Mouse (Mus musculus) A20 (cell line): Measurements from ENCODE around the gene Hoxd3.
A peak's percentile ranks its signal among the peaks of the same experiment; 100 is the strongest.

ENCODE experiments used
- DNase-seq: peaks from one replicate; pipeline ENCODE4 v3.0.0-alpha.2; 2011; ENCODE audit warnings: low read depth, low spot score

Gene Hoxd3

DNA sequence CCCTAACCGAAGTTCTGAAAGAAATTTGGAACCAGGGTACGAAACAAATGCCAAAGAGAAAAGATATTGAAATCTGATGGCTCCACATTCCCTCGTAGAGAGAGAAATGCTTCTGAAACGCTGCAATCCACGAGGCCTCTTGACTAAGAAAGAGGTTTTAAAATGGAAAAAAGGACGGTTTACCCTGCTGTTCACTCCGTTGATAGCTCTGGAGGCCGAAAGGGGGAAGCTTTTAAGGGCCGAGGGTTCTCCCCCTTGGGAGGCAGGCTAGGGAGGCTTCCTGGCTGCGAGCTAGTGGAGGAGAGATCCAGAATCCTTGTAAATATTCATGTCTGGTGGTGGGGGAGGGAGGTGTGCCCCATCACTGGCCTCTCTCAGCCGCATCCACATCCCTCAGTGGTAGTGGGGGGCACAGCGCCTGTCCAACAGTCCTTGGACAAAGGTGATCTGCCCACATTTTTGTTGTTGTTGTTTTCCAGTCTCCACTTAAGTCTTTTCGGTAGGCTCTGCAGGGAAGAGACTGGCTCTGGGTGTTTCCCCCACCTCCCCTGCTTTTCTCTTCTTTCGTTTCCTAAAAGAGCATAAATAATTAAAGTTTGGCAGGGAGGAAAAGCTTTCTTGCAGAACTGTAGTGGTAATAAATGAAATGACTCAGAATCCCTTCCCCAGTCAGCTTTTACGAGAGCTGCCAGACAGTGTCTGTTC lies 32.7 kb upstream of the Hoxd3 start, which contains the start of gene Hoxd11:
Hoxd11 (plus strand) TSS at position 667 of the 705 bp plus-strand sequence.
- DNase-seq, result no peak

DNA sequence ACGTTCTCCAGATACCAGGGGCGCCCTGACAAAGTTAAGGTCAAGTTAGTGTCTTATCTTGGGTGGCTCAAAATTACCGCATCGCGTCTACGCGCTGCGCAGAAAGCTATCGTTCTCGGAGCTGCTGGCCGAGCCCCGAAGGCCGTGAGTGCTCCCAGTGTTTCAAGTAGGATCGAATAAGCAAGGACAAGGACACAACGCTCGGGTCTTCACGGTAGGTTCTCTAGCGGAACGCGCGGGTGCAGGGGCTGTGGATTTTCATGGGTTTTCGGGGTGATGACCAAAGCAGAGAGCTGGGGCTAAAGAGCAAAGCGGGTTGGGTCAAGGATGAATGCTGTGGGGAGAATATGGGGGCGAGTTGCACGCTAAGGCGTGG lies 32.1 kb upstream of the Hoxd3 start:
- no peak for DNase-seq

DNA sequence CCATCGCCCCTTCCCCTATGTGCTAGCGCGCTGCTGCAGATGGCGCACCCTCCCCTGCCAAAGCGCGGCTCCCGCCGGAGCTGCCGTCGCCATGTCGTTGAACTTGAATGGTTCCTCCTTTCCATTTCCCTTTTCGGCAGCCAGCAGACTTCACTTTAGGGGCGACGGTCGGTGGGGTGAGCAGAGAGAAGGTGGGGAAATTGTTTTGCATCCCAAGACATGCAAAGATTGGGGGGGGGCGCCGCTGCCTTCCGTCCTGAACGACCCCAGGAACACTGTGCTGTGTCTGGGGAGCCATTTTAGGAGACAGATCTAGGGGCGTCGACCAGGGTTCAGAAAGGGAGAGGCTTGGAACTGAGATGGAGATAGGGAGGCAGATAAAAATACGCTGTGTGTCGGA lies 31.7 kb upstream of the Hoxd3 start:
- no peak for DNase-seq

DNA sequence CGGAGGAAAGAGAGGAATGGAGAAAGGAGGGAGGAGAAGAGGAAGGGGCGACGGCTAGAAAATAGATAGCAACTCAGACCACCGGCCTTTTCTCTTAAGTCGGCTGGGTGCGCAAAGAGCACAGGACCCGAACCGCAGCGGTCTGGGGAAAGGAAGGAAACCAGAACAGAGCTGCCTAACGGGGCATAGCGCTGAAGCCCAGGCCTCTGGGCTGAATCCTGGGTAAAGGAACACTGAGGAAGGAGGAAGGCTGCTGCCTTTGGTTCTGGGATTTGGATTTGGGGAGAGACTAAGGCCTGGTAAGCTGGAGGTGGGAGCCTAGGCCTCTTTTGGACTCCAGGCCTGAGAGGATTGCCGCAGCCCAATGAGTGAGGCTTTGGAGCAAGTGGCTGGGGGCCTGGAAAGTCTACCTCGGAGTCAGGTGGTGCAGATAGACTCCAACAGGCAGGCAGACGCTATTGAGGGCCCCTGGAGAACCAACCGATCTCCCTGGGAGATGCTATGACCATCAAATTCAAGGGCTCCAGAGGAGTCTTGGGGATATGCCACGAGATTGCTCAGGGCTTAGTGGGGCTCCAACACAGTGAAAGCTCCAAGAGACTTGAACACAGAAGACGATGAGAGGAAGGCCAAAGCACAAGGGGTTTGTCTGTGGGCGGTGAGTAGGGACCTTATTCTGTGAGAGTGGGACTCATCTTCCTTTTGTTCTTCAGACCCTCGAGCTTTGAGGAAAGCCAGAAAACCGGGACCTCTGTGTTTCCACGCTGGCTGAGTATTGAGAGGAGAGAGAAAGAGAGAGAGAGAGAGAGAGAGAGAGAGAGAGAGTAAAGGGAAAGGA lies 30.9 kb upstream of the Hoxd3 start:
- DNase-seq, result no peak

DNA sequence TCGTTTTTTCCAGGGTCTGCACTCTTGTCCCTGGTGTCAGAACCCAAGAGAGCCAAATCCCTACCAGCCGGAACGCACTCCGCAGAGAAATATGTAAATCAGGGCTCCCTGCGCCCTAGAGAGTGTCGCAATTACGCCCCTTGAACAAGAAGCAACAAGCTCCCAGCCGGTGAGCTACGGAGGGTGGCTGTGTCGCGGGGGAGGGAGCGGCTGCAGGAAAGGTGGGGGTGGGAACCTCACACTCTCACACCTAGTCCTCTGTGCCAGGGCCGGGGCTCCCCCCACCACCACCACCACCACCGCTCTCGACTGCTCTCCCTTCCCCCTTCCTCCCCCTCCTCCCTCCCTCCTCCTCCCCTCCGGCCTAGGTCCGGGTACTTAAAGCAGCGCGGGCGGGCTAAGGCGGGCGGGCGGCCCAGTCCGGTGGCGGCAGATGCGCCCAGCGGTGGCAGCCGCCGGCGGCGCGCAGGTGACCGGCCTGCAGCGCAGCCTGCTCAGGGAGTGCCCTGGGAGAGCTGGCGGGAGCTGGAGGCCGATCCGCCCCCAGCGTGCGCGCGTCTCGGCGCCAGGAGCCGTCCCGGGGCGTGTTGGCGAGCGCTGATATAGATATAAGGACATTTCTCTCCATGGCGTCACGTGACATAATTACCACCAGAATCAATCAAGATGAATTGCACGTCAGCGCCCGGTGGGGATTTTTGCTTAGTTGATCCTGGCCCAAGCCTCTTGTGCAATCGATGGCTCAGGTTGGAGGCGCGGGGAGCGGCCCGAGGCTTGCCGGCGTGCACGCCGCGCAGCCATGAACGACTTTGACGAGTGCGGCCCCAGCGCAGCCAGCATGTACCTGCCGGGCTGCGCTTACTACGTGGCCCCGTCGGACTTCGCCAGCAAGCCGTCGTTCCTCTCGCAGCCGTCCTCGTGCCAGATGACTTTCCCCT lies 29.9 kb upstream of the Hoxd3 start:
- DNase-seq, result no peak

DNA sequence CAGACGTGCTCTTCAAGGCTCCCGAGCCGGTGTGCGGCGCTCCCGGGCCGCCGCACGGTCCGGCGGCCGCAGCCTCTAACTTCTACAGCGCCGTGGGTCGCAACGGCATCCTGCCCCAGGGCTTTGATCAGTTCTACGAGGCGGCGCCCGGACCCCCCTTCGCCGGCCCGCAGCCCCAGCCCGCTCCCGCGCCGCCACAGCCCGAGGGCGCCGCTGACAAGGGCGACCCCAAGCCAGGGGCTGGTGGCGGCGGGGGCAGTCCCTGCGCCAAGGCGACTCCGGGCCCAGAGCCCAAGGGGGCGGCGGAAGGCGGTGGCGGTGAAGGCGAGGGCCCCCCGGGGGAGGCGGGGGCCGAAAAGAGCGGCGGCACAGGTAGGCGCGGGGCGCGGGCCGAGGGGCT lies 28.9 kb upstream of the Hoxd3 start:
- DNase-seq, result no peak

DNA sequence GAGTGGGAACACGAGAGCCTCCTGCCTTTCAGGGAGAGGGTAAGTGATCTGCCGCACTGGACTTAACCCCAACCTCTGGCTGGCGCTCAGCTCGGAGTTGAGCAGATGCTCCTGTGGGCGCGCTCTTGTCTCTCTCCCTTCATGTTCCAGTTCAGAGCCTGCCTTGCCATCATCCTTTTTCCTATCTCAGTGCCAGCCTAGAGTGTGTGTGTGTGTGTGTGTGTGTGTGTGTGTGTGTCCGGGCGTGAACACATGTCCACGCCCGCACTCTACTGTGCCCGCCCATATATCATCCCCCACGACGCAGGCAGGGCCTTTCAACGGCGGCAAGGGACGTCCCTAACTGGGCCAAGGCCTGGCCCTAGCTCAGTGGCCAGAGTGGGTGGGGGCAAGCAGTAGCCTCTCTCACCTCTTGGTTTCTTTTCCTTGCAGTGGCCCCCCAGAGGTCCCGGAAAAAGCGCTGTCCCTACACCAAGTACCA lies 28.2 kb upstream of the Hoxd3 start:
- DNase-seq, result no peak

DNA sequence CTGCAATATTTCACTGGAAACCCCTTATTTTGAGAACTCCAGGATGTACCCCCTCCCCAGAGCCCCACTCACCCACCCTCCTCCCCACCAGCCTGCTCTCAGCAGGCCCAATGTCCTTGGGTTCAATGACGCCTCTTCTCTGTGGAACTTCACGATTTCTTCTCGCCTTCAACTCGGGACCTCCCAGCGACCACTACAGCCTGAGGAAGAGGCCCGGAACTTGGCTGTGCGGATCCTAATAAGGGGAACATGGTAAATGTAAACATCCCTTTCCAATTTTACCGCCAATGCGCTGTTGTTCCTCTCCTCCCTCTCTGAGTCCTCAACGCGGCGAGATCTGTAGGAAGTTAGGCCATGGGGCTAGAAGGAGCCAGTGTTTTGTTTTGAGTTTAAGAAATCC lies 27.6 kb upstream of the Hoxd3 start:
- DNase-seq, result no peak

DNA sequence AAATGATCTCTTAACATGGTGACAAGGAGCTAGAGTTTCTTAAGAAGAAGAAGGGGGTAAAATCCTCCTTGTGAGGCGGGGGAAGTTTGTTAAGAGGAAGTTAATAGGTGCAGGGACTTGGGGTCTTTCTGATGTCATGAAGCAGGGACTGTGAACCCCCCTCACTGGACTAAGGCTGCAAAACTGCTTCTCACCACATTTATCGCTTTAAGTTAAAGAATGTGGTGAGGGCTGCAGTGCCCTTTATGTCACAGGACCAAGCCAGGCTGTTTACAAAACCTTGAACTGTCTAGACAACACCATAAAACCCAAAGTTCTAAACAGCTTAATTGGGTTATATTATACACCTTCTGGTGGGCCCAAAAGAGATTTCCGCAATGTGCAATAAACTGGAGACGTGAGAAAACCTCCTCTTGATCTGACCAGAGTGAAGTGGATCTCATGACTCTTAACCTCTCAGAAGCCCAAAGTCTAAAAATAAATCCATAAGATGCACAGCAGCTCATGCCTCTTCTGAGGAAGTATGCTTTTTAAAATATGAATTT lies 26.6 kb upstream of the Hoxd3 start:
- DNase-seq, result no peak

DNA sequence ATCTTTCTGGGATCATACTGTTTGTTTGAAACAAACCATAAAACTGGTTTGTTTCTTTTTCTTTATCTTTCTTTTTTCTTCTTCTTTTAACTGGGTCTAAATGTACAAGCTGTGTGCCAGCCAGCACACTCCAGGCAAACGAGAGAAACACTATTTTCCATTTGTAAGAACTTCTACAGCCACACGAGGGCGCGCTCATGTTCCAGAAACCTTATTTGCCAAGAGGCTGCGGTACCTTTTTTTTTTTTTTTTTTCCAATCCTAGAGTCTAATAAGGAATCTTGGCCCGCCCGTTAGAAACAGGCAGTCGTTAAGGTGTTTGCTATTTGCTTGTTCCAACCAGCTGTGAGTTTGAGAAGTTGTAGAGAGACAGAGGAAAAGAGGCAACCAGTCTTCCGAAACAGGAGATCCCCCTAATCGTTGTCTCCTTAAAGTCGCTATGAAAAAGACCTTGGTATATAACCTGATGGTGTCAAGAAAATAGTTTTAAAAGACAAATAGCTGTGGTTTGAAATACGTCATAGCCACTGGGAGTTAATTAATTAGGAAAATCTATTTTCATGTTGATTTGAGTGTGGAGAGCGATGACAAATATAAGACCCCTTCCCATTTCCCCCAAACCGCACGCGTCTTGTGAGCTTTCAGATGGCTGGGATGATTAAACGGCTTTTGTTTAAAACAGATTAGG lies 25.3 kb upstream of the Hoxd3 start:
- peak; percentile 35 for DNase-seq

DNA sequence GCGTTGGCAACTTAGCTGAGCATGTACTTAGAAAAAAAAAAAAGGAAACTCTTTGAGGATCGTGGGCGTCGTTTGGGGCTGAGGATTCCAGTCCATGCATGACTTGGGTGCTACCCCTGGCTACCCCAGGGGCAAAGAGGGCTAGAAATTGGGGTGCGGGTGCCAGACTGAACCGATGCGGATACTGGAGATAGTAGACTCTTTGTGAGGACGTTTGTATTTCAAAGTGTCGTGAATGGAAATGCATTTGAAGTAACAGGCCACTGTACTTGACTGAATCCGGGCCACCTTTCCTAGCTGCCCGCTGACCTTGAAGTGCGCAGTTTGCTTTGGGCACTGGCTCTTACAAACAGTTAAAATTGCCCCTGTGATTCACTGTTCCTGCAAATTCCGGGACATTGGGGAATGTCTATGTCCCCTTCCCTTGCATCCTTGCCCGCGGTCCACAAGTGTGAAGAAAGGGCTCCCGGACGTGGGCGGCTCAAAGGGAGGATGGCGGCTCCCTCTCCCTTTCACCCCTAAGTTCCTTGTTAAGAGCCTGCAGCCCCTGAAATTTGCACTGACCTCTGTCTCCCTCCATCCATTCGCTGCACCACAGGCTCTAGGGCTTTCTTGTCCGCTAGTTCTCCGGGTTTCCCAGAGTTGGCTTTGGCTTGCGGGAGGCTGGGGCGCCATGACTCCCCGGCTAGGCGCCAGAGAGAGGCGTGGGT lies 24.6 kb upstream of the Hoxd3 start:
- DNase-seq, result no peak

DNA sequence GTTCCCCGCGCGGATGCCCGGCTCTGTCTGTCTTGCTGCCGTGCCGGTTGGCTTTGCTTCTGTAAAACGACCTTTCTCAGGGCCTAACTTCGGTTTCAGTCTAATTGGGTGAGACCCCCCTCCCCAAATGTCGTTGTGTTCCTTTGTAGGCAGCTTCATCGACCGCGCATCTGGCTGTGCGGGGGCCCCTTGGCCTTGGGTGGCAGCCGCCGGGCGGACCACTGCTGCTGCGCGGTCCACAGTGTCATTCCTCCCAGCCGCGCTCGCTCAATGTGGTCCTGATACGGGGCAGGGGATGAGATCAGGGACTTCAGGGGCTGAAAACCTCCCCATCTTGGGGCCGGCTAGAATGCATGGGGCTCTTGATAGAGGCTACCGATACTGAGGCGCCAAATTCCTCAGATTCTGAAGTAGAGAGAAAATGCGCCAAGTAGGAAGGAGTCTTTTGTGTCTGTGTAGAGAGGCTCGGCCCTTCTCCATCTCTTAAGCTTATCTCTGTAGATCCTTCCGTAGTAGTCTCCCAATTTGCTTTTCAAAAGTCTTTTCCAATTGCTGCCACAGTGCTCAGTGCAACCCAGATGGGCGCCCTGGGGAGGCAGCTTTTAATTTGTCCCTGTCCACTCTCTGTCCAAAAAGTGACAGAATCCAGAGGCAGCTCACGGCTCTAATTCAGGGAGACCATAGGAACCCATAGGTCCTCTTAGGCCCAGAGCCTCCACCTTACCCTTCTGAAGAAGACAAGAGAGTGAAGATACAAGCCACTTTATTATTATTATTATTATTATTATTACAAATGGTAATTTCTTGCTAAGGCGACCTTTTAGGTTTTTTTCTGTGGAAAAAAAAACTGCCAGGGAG lies 23.8 kb upstream of the Hoxd3 start:
- no peak for DNase-seq

DNA sequence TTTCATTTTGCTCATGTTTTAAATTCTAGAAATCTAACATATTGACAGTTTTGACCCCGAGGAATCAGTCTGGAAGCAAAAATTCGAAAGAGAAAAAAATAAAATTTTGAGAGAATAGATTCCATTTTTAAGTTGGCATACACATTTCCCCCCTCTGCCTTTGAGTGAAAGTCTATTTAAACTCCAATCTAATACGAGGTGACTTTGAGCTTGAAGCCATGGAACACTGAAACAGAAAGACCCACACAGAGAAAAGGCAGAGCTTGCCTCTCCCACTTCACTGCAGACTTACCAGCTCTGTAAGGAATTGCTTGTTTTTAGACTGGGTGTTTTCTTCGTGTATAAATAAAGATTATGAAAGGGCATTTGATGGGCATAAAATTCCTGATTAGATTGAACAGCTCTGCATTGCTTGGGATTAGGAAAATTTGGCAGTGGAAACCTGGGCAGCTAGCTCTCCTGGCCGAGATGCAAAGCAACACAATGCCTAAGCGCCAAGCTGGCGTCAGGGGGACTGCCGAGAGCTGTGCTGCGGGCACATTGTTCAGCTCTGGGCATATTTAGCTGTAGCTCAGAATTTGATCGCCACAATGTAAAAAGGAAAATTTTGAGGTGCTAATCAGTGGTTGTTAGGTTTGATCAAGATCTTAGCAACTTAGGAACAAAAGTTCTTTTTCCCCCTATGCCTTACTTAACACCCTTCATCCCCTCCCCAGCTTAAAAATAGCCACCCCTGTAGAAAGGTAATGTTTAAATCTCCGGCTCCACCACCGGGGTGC lies 22.7 kb upstream of the Hoxd3 start:
- DNase-seq, result no peak

DNA sequence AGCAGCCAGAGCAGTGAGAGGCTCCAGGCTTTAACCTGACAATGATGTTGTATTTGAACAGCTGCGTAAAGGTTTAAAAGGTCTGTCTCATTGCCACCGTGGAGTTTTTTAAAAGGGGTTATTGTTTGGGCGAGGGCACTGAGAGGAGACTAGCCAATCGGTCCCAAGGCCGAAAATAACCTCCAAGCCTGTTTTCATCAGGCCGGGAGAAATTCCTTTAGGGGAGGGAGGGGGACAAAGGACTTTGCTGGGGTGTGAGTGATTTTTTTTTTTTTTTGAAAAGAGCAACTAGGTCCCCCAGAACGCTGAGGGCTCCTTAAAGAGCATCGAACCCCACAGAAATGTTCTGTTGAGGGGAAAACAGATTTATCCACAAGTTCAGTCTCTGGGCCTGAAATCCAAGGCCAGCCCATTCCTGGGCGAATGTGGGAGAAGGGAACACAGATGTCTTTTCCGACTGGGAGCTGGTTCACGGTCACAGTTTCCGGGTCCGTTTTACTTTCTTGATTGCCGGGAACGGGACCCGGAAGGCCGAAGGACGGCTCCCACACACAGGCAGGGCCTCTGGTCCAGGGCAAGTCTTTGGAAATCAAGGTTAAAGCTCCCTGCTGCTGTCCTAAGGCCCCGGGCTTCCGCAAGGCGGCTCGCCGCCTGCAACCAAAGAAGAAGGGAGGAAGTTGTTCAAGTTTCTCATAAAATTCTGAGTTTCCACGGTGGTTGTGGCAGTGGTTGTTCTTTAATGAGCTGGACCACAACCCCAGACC lies 22.0 kb upstream of the Hoxd3 start:
- DNase-seq, result no peak

DNA sequence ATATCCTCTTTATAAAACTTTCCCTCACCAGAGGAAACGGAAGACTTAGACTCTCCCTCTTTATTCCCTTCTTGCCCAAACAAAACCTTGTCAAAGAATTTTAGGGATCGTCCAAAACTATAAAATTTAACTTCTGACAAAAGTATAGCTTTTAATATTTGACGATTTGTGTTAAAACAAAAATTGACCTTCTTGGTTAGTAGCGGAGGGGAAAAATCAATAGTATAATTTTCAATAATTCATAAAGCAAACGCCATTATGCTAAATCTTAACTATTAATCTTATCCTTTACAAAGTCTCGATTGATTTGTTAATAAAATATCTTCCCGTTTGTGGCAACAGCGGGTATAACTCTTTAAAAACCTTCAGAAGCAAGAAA lies 21.4 kb upstream of the Hoxd3 start:
- no peak for DNase-seq

DNA sequence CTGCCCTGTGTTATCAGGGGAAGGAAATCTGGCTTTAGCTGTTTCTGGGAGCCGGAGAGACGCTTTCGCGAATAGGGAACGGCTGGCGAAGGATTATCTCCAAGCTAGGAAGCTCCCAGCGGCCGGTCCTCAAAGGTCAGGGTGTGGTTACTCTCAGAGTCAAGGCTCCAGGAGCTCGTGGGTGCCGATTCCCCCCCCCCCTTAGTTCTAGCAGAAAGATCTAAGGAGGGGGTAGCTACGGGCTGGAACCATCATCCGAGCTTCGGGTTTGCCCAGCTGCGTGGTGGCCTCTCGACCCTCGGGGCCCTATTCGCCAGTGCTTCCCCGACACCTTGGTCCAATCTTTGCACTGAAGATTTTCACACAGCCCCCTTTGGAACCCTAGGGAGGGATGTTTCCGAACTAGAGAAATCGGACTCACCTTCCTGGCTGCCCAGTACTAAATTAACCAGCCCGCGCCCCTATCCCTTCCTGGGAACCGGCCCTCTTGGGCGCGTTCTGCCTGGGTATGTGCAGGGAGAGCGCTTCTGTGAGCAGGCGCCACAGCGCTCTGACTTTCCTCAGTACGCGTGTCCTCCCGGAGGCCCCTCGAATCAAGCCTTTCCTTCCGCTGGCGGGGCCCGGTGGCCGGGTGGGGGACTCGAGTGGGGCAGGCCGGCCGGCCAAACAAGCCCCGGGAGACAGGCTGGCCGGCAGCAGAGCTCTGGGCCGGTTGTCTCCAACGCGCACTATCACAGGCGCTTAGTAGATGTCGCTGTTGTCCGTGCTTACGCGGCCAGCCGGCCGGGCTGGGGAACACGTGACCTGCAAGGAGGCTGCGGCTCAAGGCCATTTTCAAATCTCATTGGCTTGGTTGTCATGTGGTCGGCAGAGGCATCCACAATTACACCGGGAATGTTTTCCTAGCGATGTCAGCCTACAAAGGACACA lies 20.4 kb upstream of the Hoxd3 start, which contains the start of gene Hoxd10:
Hoxd10 (plus strand) TSS at position 903 of the 930 bp plus-strand sequence.
- DNase-seq, result no peak
